Mouse (Mus musculus) heart, postnatal 0 days (tissue): Measurements from ENCODE around the gene Ccdc93.

Source experiments
- CTCF ChIP-seq: IDR thresholded peaks from 2 replicates; pipeline ENCODE4 v1.5.1; 2016; ENCODE audit warnings: antibody characterized with exemption, control low read depth, low read depth
- EP300 ChIP-seq: IDR thresholded peaks from 2 replicates; pipeline ENCODE4 v1.6.1; 2016; ENCODE audit warnings: antibody characterized with exemption, low read depth

DNA sequence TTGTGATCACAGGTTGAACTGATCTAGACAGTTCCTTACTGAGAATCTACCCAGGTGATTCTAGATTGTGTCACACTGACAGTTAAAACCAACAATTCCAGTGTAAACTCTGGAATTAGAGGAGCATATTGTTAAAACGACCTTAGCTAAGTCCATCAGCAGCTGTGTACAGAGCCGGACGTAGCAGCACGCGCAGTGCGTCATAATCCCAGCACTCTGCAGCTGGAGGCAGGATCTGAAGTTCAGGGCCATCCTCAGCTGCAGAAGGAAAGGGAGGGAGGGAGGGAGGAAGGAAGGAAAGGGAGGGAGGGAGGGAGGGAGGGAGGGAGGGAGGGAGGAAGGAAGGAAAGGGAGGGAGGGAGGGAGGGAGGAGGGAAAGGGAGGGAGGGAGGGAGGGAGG, 24.1 kb downstream of the Ccdc93 start:
- TF ChIP-seq CTCF (no peak), EP300 (no peak)
